Mouse (Mus musculus) megakaryocyte, embryonic 14.5 days (primary cell): Measurements from ENCODE around the gene Olfr1032.
"Not testable (repeated sequence)": the region's sequence is repeated elsewhere in the genome, so short reads cannot be mapped to it uniquely, and the experiment has no call there.

ENCODE experiments used
- FLI1 ChIP-seq: IDR thresholded peaks from 2 replicates; pipeline ENCODE4 v1.6.1; 2012; ENCODE audit warnings: low read length, inconsistent platforms, mixed read lengths
- GATA1 ChIP-seq: IDR thresholded peaks from 3 replicates; pipeline ENCODE4 v1.6.1; 2012; ENCODE audit warnings: mixed read lengths, low read length, inconsistent platforms, borderline replicate concordance

DNA sequence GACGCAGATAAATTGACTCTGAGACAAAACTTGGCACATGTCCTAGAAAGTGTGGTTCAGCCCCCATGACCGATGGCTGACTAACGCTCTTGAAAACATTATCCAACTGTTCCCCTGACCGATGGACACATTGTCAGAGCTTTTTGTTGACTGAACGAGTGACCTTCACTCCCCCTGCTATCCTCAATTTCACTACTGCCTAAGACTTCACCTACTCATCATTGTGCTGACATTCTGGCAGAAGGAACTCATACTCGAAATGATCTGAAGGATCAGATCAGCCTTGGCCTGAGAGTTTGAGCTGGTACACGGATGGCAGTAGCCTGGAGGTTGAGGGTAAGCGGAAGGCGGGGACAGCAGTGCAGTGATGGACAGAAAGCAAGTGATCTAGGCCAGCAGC is 16.2 kb downstream of the Olfr1032 start:
- TF ChIP-seq FLI1, GATA1: not testable (repeated sequence)
